Mouse (Mus musculus) MEL (cell line): ENCODE measurements at regions not wholly inside any gene's neighbourhood (a gene's known extent, or its start where the extent isn't known, plus 50 kb on each side); places are given as distances from the start of the nearest gene placed in this dataset.

Experiments
- DNase-seq: peaks from one replicate; pipeline ENCODE4 v3.0.0; 2011; ENCODE audit warnings: low read depth, low spot score
- H3K27ac ChIP-seq: 2 replicates; pipeline ENCODE4 v1.5.1; 2012; ENCODE audit warnings: low read depth, mild to moderate bottlenecking, control low read depth, low read length, moderate library complexity; ENCODE audit not compliant: control insufficient read depth
- H3K27me3 ChIP-seq, 2 experiments: fragments of 150-350 bp in 1 of 2; sonication (generic) in 1 of 2; 2 replicates each; pipeline ENCODE4 v1.6.1; 2012; ENCODE audit warnings: low read length in 2 of 2, mild to moderate bottlenecking in 2 of 2, improper control_type of control experiment in 1 of 2, moderate library complexity in 1 of 2; ENCODE audit not compliant: insufficient read depth in 2 of 2, control insufficient read depth in 1 of 2
- H3K36me3 ChIP-seq, 2 experiments: 2 replicates each; pipeline ENCODE4 v1.6.1; 2012 to 2014; ENCODE audit warnings: low read length in 2 of 2, improper control_type of control experiment in 1 of 2, inconsistent platforms in 1 of 2, mild to moderate bottlenecking in 1 of 2; ENCODE audit not compliant: insufficient read depth in 2 of 2, control insufficient read depth in 1 of 2
- H3K4me1 ChIP-seq, 2 experiments: fragments of 150-350 bp in 1 of 2; sonication (generic) in 1 of 2; 2 replicates each; pipeline ENCODE4 v1.6.1; 2012; ENCODE audit warnings: low read length in 2 of 2, improper control_type of control experiment in 1 of 2, mild to moderate bottlenecking in 1 of 2; ENCODE audit not compliant: insufficient read depth in 2 of 2, control insufficient read depth in 1 of 2
- H3K4me3 ChIP-seq, 2 experiments: fragments of 150-350 bp in 1 of 2; sonication (generic) in 1 of 2; 2 replicates each; pipeline ENCODE4 v1.5.1; 2012; ENCODE audit warnings: low read depth in 2 of 2, low read length in 2 of 2, mild to moderate bottlenecking in 2 of 2, moderate library complexity in 2 of 2, control low read depth in 1 of 2, improper control_type of control experiment in 1 of 2; ENCODE audit not compliant: control insufficient read depth in 1 of 2, insufficient read depth in 1 of 2
- H3K79me2 ChIP-seq: 2 replicates; pipeline ENCODE4 v1.6.1; 2012; ENCODE audit warnings: mild to moderate bottlenecking, low read length, moderate library complexity; ENCODE audit not compliant: control insufficient read depth, poor library complexity, insufficient read depth
- H3K9ac ChIP-seq: 2 replicates; pipeline ENCODE4 v1.6.1; 2012; ENCODE audit warnings: low read depth, mild to moderate bottlenecking, control low read depth, low read length, moderate library complexity; ENCODE audit not compliant: control insufficient read depth, poor library complexity, severe bottlenecking
- H3K9me3 ChIP-seq: fragments of 150-350 bp; sonication (generic); replicated peaks from 2 replicates; pipeline ENCODE4 v1.6.1; 2012; ENCODE audit warnings: mild to moderate bottlenecking, low read length, improper control_type of control experiment, moderate library complexity; ENCODE audit not compliant: insufficient read depth
- CHD1 ChIP-seq: IDR thresholded peaks from 2 replicates; pipeline ENCODE4 v1.6.1; 2012; ENCODE audit warnings: low read depth, mild to moderate bottlenecking, inconsistent platforms, low read length, improper control_type of control experiment
- CHD2 ChIP-seq: IDR thresholded peaks from 2 replicates; pipeline ENCODE4 v1.6.1; 2011; ENCODE audit warnings: low read length, improper control_type of control experiment
- ETS1 ChIP-seq: IDR thresholded peaks from 2 replicates; pipeline ENCODE4 v1.6.1; 2012; ENCODE audit warnings: low read depth, mild to moderate bottlenecking, inconsistent platforms, low read length, improper control_type of control experiment, moderate library complexity
- GABPA ChIP-seq: IDR thresholded peaks from 2 replicates; pipeline ENCODE4 v1.6.1; 2012; ENCODE audit warnings: low read depth, mild to moderate bottlenecking, inconsistent platforms, low read length, improper control_type of control experiment, moderate library complexity
- MAFK ChIP-seq: IDR thresholded peaks from 2 replicates; pipeline ENCODE4 v1.6.1; 2011; ENCODE audit warnings: low read depth, mild to moderate bottlenecking, low read length, improper control_type of control experiment, borderline replicate concordance
- MEF2A ChIP-seq: IDR thresholded peaks from 2 replicates; pipeline ENCODE4 v1.6.1; 2014; ENCODE audit warnings: low read depth, mild to moderate bottlenecking, inconsistent platforms, low read length, improper control_type of control experiment; ENCODE audit not compliant: poor library complexity, insufficient replicate concordance, severe bottlenecking; ENCODE audit errors: extremely low read depth
- MXI1 ChIP-seq: IDR thresholded peaks from 2 replicates; pipeline ENCODE4 v1.6.1; 2011; ENCODE audit warnings: mild to moderate bottlenecking, low read depth, low read length, improper control_type of control experiment
- MYB ChIP-seq: IDR thresholded peaks from 2 replicates; pipeline ENCODE4 v1.6.1; 2011; ENCODE audit warnings: mild to moderate bottlenecking, low read depth, low read length, improper control_type of control experiment
- NELFE ChIP-seq: IDR thresholded peaks from 2 replicates; pipeline ENCODE4 v1.6.1; 2011; ENCODE audit warnings: low read depth, low read length, improper control_type of control experiment
- POLR2AphosphoS5 ChIP-seq: IDR thresholded peaks from 2 replicates; pipeline ENCODE4 v1.6.1; 2012; ENCODE audit warnings: low read depth, borderline replicate concordance, mild to moderate bottlenecking, inconsistent platforms, low read length, moderate library complexity, mixed read lengths
- RCOR1 ChIP-seq: IDR thresholded peaks from 2 replicates; pipeline ENCODE4 v1.6.1; 2012; ENCODE audit warnings: low read depth, mild to moderate bottlenecking, inconsistent platforms, low read length, improper control_type of control experiment
- SIN3A ChIP-seq: IDR thresholded peaks from 2 replicates; pipeline ENCODE4 v1.6.1; 2012; ENCODE audit warnings: low read length, improper control_type of control experiment, inconsistent platforms
- SMC3 ChIP-seq: IDR thresholded peaks from 2 replicates; pipeline ENCODE4 v1.6.1; 2011; ENCODE audit warnings: low read depth, low read length, improper control_type of control experiment
- TAL1 ChIP-seq: IDR thresholded peaks from 2 replicates; pipeline ENCODE4 v1.6.1; 2012; ENCODE audit warnings: mild to moderate bottlenecking, inconsistent platforms, low read length, moderate library complexity, mixed read lengths
- UBTF ChIP-seq: IDR thresholded peaks from 2 replicates; pipeline ENCODE4 v1.6.1; 2012; ENCODE audit warnings: low read depth, mild to moderate bottlenecking, inconsistent platforms, low read length, improper control_type of control experiment, moderate library complexity, borderline replicate concordance; ENCODE audit not compliant: insufficient read depth
- ZKSCAN1 ChIP-seq: IDR thresholded peaks from 2 replicates; pipeline ENCODE4 v1.6.1; 2012; ENCODE audit warnings: low read depth, mild to moderate bottlenecking, inconsistent platforms, low read length, improper control_type of control experiment, moderate library complexity
- ZMIZ1 ChIP-seq: IDR thresholded peaks from 2 replicates; pipeline ENCODE4 v1.6.1; 2012; ENCODE audit warnings: low read depth, mild to moderate bottlenecking, inconsistent platforms, low read length, improper control_type of control experiment, moderate library complexity

DNA sequence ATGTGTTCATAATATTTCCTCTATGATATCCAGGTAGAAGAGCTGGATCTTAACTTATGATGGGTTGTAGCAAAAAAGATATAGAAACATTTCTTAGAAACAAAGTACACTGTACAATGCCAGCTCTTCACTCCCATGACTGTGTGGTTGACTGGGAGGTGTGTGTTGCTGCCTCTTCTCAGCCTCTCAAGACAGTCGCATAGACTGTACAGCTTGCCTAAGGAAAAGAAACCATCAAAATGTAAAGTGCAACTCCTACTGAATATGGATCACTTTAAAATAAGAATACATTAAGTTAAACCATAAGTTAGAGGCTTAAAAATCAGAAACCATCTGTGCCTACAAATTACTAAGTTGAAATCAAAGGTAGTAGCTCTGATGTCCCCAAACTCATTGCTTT, 125.5 kb upstream of the P3h2 start:
- Histone ChIP-seq H3K36me3 (no peaks in the 10 kb centered on the region), H3K4me3 (no peak overlapping the region), H3K79me2 (no peaks in the 10 kb centered on the region), H3K9ac (no peak overlapping the region), H3K4me1 (no peaks in the 10 kb centered on the region), H3K9me3 (no peaks in the 10 kb centered on the region; the same call in 1 of the 2 replicates), H3K27ac (no peak overlapping the region), H3K27me3 (no peaks in the 10 kb centered on the region)
- no peak for DNase-seq
- no peak for TF ChIP-seq NELFE
- TF ChIP-seq MAFK, result no peak
- TF ChIP-seq TAL1, result no peak
- no peak for TF ChIP-seq SIN3A
- no peak for TF ChIP-seq RCOR1
- no peak for TF ChIP-seq CHD1
- TF ChIP-seq ZMIZ1, result no peak
- TF ChIP-seq ETS1, result no peak
- no peak for TF ChIP-seq MYB

DNA sequence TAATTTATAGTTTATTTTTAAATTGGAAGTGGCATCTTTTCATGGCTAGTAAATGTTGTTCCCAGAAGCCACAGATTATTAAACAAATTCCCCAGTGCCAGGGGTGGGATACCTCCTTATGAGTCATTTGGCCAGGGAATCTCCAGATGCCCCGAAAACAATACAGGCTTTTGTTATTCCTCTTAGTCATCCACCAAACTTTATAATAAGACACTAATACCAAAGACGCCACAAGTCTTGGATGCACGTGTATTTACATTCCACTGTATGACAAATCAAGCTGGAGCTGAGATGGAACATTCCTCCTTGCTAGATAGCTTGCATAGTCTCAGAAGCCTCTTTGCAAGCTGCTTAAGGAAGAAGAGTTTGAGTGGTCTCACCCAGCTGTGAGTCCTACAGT, 105.8 kb upstream of the P3h2 start:
- H3K79me2 ChIP-seq, result no peaks in the 10 kb centered on the region
- H3K4me3 ChIP-seq, result no peak overlapping the region
- H3K27me3 ChIP-seq, result no peaks in the 10 kb centered on the region
- no peaks in the 10 kb centered on the region for H3K4me1 ChIP-seq
- H3K9ac ChIP-seq, result no peak overlapping the region
- TF ChIP-seq ZMIZ1 (no peak), POLR2AphosphoS5 (no peak), SMC3 (no peak), GABPA (no peak), CHD2 (no peak), ZKSCAN1 (no peak), SIN3A (no peak), MXI1 (no peak), MEF2A (no peak), UBTF (no peak)
- H3K36me3 ChIP-seq, result no peaks in the 10 kb centered on the region
- no peak for DNase-seq
- H3K27ac ChIP-seq, result no peak overlapping the region
- H3K9me3 ChIP-seq, result no peaks in the 10 kb centered on the region
